Mouse (Mus musculus) G1E (cell line): Measurements from ENCODE around the gene Terb2.

ENCODE experiments used
- CTCF ChIP-seq: IDR thresholded peaks from 2 replicates; pipeline ENCODE4 v1.5.1; 2012; ENCODE audit warnings: low read depth, low read length, inconsistent platforms, mixed read lengths
- GATA1 ChIP-seq: IDR thresholded peaks from 2 replicates; pipeline ENCODE4 v1.6.1; 2012; ENCODE audit warnings: borderline replicate concordance, low read length, inconsistent platforms, mixed read lengths
- GATA2 ChIP-seq: IDR thresholded peaks from 2 replicates; pipeline ENCODE4 v1.6.1; 2012; ENCODE audit warnings: low read depth, low read length, inconsistent platforms, borderline replicate concordance
- TAL1 ChIP-seq: conservative IDR thresholded peaks from 2 replicates; pipeline ENCODE4 v1.6.1; 2012; ENCODE audit warnings: low read depth, low read length, inconsistent platforms, mixed read lengths

DNA sequence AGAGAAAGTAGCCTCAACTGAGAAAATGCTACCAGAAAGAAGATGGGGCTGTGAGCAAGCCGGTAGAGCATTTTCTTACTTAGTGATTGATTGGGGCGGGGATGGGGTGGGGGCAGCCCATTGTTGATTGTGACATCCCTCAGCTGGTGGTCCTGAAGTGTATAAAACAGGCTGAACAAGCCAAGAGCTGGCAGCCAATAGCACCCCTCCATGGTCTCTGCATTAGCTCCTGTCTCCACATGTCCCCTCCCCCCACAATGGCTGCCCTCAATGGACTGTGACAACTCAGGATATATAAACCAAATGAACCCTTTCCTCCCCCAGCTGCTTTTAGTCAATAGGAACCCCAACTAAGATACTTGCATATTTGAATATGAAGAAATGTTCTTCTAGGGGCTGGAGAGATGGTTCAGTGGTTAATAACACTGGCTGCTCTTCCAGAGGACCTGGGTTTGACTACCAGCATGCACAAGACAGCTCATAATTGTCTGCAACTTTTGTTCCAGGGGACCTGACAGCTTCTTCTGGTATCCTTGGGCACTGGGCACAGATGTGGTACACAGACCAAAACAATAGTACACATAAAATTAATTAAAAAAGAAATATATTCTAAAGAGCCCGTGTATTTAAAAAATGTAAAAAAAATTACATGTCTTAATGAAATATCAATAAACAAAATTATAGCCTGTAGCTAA lies 24.6 kb downstream of the Terb2 start:
- TF ChIP-seq CTCF (no peak), TAL1 (no peak), GATA1 (no peak), GATA2 (no peak)
